Mouse (Mus musculus) kidney, adult 2 months (tissue): ENCODE results near the gene Spock1.

Experiments used
- CTCF ChIP-seq: fragments of 200-500 bp; conservative IDR thresholded peaks from 2 replicates; pipeline ENCODE4 v1.5.1; 2011; ENCODE audit warnings: low read depth, mild to moderate bottlenecking, control low read depth, low read length, moderate library complexity, mixed read lengths; ENCODE audit not compliant: insufficient read depth, insufficient read length
- POLR2A ChIP-seq: fragments of 200-500 bp; IDR thresholded peaks from one replicate; pipeline ENCODE4 v1.6.1; 2011; ENCODE audit warnings: low read depth, low read length, control low read depth

DNA sequence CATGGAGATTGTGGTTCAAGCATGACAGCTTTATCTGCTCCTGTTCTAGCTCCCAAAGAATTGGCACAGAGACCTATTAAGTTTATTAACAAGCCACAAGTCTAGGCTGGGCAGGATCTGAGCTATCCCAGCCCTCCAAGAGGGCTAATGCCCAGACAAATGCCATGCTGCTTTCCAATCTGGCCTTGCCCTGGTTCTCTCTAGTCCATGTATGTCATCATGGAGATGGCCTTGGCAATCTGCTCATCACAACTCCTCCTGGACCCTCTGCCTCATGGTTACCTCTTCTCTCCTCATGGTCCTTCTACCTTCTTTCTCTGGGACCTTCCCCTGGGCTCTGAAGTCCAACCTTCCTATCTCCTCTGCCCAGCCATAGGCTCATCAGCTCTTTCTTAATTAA is 35.8 kb upstream of the Spock1 start:
- TF ChIP-seq POLR2A (no peak), CTCF (no peak)
